Mouse (Mus musculus): ENCODE measurements around the gene Gramd4.

- TF ChIP-seq CTCF (IDR thresholded peaks at IDR 0.05; ENCODE audit: low read depth, low read length) (no peak), TAL1 (conservative IDR thresholded peaks at IDR 0.05; ENCODE audit: low read depth, low read length) (no peak), GATA1 (IDR thresholded peaks at IDR 0.05; ENCODE audit: borderline replicate concordance, low read length) (no peak), POLR2AphosphoS5 (IDR thresholded peaks at IDR 0.05; ENCODE audit: insufficient replicate concordance, low read depth, low read length) (no peak)
These were observed 38.5 kb downstream of the Gramd4 start for GRCm38 (mm10) chr15:86095722-86096603.

All from G1E (cell line).